Mouse (Mus musculus) lung, embryonic 14.5 days (tissue): ENCODE results near the gene Gm8138. TPM values are rescaled to one million over a fixed set of nuclear protein-coding genes. Genes with fewer than 3 reads are reported as not detected.
"Not testable (repeated sequence)": the region's sequence is repeated elsewhere in the genome, so short reads cannot be mapped to it uniquely, and the experiment has no call there.

Source experiments
- ATAC-seq: fragments of 200-750 bp; cut with Nextera tagmentation; 2 replicates; pipeline ENCODE4 v1.8.0; 2017; ENCODE audit warnings: mild to moderate bottlenecking, moderate TSS enrichment, moderate library complexity; ENCODE audit not compliant: insufficient read depth
- DNase-seq: peaks from one replicate; pipeline ENCODE4 v3.0.0-alpha.2; 2015
- H3K27ac ChIP-seq: fragments of 300-500 bp; sonication (generic); 2 replicates; pipeline ENCODE4 v1.5.1; 2014; ENCODE audit warnings: low read depth, mild to moderate bottlenecking, moderate library complexity
- H3K27me3 ChIP-seq: fragments of 300-500 bp; sonication (generic); 2 replicates; pipeline ENCODE4 v1.6.1; 2014; ENCODE audit warnings: low read length, control low read depth; ENCODE audit not compliant: insufficient read depth
- H3K36me3 ChIP-seq: fragments of 300-500 bp; sonication (generic); 2 replicates; pipeline ENCODE4 v1.6.1; 2014; ENCODE audit warnings: control low read depth; ENCODE audit not compliant: insufficient read depth
- H3K4me1 ChIP-seq: fragments of 300-500 bp; sonication (generic); 2 replicates; pipeline ENCODE4 v1.6.1; 2014; ENCODE audit warnings: antibody characterized with exemption, control low read depth; ENCODE audit not compliant: insufficient read depth
- H3K4me2 ChIP-seq: fragments of 300-500 bp; sonication (generic); 2 replicates; pipeline ENCODE4 v1.6.1; 2014; ENCODE audit warnings: mild to moderate bottlenecking
- H3K4me3 ChIP-seq: fragments of 300-500 bp; sonication (generic); 2 replicates; pipeline ENCODE4 v1.5.1; 2014; ENCODE audit warnings: low read depth, low read length
- H3K9ac ChIP-seq: fragments of 300-500 bp; sonication (generic); 2 replicates; pipeline ENCODE4 v1.6.1; 2014
- H3K9me3 ChIP-seq: fragments of 300-500 bp; sonication (generic); 2 replicates; pipeline ENCODE4 v1.6.1; 2016; ENCODE audit warnings: low read depth, low read length, control low read depth
- WGBS: fragments of 180-500 bp; shearing (Covaris S2); extraction: QIAGEN DNeasy Blood & Tissue Kit; methylation state at CpG from one replicate; pipeline ENCODE4 v1.1.7; 2014; 5-methylcytosine and 5-hydroxymethylcytosine counted together
- polyA plus RNA-seq: library from polyadenylated mRNA; unstranded; fragments of >200 nt; fragmentation: Nextera tagmentation; extraction: Ambion mirVana; gene quantifications from 2 replicates; pipeline ENCODE4 v1.2.1, GENCODE M21; 2014

Gene Gm8138
- not detected in 2 replicates for polyA plus RNA-seq

DNA sequence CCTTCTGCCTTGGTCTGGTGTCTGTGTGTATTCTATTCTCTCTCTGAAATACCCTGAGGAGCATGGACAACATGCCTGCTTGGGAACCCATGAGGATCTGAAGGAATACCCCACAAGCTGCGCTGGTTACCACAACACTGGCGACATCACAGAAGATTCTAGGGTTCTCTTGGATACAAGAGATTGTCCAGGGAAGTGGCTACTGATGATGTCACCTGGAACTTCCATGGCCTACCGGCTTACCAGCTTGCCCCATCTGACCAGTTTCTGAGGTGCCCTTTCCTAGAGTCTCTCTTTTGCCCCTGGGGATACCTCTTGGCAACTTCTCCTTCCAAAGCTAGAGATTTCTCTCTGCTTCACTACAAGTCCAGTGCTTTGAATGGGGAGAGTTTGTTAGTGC lies at the start of gene Gm8138:
TSS of gene Gm8138 (minus strand) at position 101 of the 400 bp plus-strand sequence.
- H3K27ac ChIP-seq, H3K9ac ChIP-seq, H3K4me2 ChIP-seq, ATAC-seq, H3K4me3 ChIP-seq, H3K4me1 ChIP-seq, DNase-seq, H3K9me3 ChIP-seq, H3K36me3 ChIP-seq, H3K27me3 ChIP-seq: not testable (repeated sequence)
- no CpG with 5 or more reads among the region's 3 CpGs for WGBS

- H3K9me3 ChIP-seq, ATAC-seq, H3K4me3 ChIP-seq, H3K4me2 ChIP-seq, H3K4me1 ChIP-seq, DNase-seq, H3K9ac ChIP-seq, H3K36me3 ChIP-seq, H3K27me3 ChIP-seq, H3K27ac ChIP-seq: not testable (repeated sequence)
- WGBS, result 78% methylated on average over 11 of the region's 11 CpGs
These were observed 54.4 kb downstream of the Gm8138 start for GRCm38 (mm10) chr14:43361713-43362112.

Other genes with a start within 250 kb of the Gm8138 start
- 0.12 and 0.20 TPM in 2 replicates for gene Gm7233, start 236.5 kb downstream of the Gm8138 start, polyA plus RNA-seq
- gene Gm8122, start 181.0 kb downstream of the Gm8138 start, polyA plus RNA-seq, result not detected in 2 replicates
- 0.14 TPM in 1 of 2 replicates, not detected in the other for gene Gm8126, start 157.7 kb downstream of the Gm8138 start, polyA plus RNA-seq
- gene Gm9732, start 141.3 kb downstream of the Gm8138 start, polyA plus RNA-seq, result not detected in 2 replicates
- not detected in 2 replicates for gene Gm8127, start 122.5 kb downstream of the Gm8138 start, polyA plus RNA-seq
- gene 1700001F09Rik, start 68.5 kb downstream of the Gm8138 start, polyA plus RNA-seq, result not detected in 2 replicates
- gene Gm5799, start 127.2 kb upstream of the Gm8138 start, polyA plus RNA-seq, result 0.16 TPM in 1 of 2 replicates, not detected in the other
- gene Gm17654, start 162.8 kb upstream of the Gm8138 start, polyA plus RNA-seq, result not detected in 2 replicates
- gene Gm10375, start 191.7 kb upstream of the Gm8138 start, polyA plus RNA-seq, result not detected in 2 replicates